Mouse (Mus musculus) c-Kit-positive CD71-positive TER-119-positive erythroid progenitor cells, embryonic 14.5 days (primary cell): Measurements from ENCODE around the gene Dhx57.

Experiments
- DNase-seq: peaks from one replicate; pipeline ENCODE4 v3.0.0-alpha.2; 2013; ENCODE audit warnings: low spot score

Gene Dhx57

GRCm38 (mm10) chr17:80193075-80193474 is 97.2 kb downstream of the Dhx57 start:
- DNase-seq, result no peak
